Mouse (Mus musculus) frontal cortex, postnatal 14 days (tissue): ENCODE measurements at regions not wholly inside any gene's neighbourhood (a gene's known extent, or its start where the extent isn't known, plus 50 kb on each side); places are given as distances from the start of the nearest gene placed in this dataset.
"Not testable (repeated sequence)": the region's sequence is repeated elsewhere in the genome, so short reads cannot be mapped to it uniquely, and the experiment has no call there.

Source experiments
- DNase-seq, 2 experiments: peaks; one replicate each; pipeline ENCODE4 v3.0.0; 2022; ENCODE audit warnings: low spot score in 2 of 2

DNA sequence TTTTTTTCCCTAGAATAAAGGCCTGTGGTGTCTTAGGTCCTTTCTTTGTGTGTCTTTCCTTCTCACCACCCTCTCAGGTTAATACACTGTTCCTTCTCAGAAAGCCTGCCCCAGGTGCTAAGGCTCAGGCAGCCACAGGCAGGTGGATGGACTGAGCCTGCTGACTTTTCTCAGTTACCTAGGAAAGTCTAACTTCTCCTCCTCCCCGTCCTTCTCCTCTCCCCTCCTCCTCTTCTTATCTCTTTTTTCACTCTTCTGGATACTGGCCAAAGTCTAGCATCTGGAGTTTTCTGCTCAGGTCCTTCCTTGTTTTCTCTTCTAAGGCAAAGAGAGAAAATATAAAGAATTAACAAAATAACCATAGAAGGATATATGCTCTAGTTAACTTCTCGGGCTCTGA, 260.5 kb downstream of the Dad1 start:
- DNase-seq: no peak

DNA sequence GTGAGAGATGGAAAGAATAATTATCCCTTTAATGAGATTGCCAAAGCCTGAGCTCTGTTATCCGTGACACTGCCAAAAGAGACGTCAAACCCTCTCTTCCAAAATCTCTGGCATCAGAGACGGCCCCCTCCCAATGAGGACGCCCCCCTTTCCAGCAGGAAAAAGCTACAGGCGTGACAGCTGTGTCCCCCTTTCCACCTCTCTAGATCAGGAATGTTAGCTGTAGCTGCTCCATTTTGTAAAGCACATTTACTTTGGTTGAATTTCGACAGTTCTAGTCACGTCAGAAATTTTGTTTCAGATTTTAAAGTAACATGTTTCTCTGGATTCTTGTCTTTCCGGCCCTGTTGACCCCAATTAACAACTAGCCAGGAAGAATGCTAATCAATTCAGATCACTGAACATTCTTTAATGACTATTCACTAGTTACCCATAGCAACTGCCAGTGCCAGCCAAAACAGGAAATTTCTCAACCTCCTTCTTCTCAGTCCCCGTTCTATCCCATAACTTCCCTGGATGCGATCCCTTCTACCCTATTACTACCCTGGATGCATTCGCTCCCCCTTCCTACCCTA, 261.1 kb downstream of the Dad1 start:
- no peak for DNase-seq

- DNase-seq: no peak
These were observed 262.5 kb downstream of the Dad1 start for GRCm38 (mm10) chr14:53991390-53991789.

- no peak for DNase-seq
These were observed 273.1 kb downstream of the Dad1 start for GRCm38 (mm10) chr14:53980771-53981170.

DNA sequence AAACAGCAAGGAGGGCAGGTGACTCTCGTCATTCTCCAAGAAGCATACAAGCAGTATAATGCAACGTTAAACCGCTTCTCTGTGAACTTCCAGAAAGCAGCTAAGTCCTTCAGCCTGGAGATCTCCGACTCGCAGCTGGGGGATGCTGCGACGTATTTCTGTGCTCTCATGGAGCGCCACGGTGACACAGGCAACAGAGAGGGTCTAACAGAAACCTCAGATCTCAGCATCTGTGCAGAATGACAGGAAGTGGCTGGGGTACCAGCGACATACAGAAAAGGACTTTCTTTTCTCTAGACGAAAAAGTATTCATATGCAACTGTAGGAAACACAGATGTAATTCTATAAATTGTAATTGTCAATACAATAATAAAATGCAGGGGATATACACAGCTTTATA, 292.5 kb downstream of the Dad1 start:
- DNase-seq: not testable (repeated sequence)

- no peak for DNase-seq
These were observed 293.1 kb downstream of the Dad1 start for GRCm38 (mm10) chr14:53960779-53961178.

DNA sequence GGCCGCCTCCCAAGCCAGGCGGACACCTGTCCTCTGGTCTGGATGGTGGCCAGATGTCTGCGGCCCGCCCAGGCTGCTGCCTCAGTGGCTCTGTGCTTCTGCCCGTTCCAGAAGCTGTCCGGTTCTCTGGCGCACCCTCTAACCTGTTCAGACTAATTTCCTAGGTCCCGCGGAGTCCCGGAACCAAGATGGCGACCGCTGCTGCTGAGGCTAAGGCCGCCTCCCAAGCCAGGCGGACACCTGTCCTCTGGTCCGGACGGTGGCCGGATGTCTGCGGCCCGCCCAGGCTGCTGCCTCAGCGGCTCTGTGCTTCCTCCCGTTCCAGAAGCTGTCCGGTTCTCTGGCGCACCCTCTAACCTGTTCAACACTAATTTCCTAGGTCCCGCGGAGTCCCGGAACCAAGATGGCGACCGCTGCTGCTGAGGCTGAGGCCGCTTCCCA, 318.1 kb downstream of the Dad1 start:
- peak; percentile 50 to 62 for DNase-seq

DNA sequence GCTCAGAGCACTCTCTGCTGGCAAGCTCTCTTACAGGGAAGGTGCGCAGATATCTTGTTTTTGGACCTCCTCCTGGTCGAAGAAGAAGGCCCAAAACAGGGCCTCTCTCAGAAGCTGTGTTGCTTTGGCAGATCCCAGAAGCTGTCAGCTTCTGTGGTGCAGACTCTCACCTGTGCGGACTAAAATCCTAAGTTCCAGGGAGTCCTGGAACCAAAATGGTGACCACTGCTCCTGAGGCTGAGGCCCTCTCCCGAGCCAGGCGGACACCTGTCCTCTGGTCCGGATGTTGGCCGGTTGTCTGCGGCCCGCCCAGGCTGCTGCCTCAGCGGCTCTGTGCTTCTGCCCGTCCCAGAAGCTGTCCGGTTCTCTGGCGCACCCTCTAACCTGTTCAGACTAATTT, 318.6 kb downstream of the Dad1 start:
- DNase-seq: peak; percentile 61 to 64

DNA sequence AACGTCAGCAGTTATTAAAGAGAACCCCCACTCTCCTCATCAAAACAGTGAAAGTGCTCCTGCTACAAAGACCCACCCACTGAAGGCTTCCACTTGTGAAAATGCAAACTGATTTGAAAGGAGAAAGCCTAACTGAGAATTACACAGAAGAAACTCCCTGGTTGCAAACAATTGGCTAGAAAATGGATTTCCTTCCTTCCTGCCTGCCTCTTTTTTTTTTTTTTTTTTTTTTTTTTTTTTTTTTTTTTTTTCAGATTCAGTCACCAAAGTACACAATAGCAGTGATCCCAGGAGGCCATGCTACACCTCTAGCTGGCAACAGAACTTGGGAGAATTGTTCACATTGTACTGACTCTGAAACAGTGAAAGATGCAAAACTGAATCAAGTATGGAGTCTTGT, 343.0 kb downstream of the Dad1 start:
- DNase-seq: no peak

DNA sequence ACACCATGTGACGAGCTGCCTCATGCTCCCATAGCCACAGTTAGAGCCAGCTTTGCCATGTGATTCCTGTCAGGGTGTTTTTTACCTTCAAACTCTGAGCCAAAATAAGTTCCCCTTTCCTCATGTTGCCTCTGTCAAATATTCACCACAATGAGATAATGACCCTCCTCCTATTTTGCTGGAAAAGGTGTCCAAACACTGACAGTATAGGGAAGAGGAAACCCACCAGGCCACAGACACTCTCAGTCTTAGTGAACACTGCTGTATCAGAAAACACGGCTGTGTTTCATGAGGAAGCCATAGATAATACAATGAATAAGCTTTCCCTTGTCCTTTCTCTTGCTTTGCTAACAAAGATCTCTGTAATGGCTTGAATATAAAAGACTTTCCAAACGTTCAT, 349.3 kb downstream of the Dad1 start:
- no peak for DNase-seq

DNA sequence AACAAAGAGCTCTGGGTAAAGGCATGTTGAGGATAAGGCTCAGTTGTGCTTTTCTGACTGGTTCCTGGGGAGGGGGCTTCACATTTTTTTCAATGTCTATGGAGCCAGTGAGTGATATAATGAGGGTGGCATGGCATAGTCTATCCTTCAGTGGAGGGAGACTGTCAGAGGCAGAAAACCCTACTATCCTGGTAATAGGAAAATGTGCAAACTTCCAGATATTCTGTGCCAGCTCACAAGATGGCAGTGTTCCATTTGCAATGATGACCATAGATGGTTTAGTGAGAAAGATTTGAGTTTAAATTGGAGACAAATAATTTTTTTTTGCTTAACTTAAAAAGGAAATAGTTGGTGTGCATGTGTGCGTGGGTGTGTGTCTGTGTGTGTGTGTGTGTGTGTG, 352.8 kb downstream of the Dad1 start:
- no peak for DNase-seq

- DNase-seq: no peak
These were observed 372.6 kb downstream of the Dad1 start for GRCm38 (mm10) chr14:53881304-53881703.

DNA sequence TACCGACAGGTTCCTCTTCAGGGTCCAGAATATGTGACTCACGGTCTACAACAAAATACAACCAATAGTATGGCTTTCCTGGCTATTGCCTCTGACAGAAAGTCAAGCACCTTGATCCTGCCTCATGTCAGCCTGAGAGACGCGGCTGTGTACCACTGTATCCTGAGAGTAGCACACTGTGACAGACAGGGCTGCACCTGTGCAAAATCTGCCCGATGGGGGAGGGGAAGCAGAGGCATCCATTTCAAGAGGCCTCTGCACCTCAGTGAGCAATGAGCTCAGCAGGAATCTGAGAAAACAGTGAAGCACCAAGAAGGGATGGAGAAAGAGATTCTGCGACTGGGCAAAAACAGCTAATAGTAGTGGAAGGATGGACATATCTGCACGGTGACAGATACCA, 377.3 kb downstream of the Dad1 start:
- DNase-seq: no peak

DNA sequence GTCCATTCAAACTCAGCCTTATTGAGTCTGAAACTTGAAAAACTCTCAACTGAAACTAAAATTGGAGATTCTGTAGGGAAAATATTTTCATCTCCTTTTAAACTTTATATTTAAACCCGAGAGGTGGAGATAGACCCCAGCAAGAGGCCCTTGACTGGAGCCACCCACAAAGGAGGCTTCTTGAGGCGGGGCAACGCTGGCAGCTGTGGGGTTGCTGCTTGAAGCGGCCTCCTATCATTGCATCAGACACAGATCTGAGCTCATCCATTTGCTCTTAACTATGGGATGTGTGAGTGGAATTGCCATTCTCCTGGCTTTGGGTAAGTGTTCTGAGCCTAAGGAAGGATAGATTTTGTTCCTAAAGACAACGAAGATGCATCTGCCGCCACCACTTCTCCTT, 378.2 kb downstream of the Dad1 start:
- no peak for DNase-seq

- DNase-seq: no peak
These were observed 406.9 kb downstream of the Dad1 start for GRCm38 (mm10) chr14:53847049-53847448.

GRCm38 (mm10) chr14:53845646-53846045, 408.3 kb downstream of the Dad1 start:
- no peak for DNase-seq

- DNase-seq: no peak
These were observed 421.4 kb downstream of the Dad1 start for GRCm38 (mm10) chr14:53832553-53832952.

DNA sequence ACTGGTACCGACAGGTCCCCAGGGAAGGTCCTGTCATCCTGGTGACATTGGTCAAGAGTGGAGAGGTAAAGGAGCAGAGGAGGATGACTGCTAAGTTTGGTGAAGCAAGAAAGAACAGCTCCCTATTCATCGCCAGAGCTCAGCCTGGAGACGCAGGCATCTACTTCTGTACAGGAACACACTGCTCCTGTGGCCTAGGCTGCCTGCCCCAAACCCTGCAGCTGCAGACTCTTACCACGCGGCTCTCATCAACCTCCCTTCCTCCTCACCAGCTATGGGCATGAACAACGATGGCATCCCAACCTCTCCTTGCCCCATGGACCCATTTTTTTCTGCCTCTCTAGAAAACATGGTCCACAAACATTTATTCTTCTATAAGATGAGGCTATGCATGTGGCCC, 422.3 kb downstream of the Dad1 start:
- no peak for DNase-seq

- no peak for DNase-seq
These were observed 423.2 kb downstream of the Dad1 start for GRCm38 (mm10) chr14:53830717-53831116.

GRCm38 (mm10) chr14:53826782-53827181, 427.1 kb downstream of the Dad1 start:
- no peak for DNase-seq

DNA sequence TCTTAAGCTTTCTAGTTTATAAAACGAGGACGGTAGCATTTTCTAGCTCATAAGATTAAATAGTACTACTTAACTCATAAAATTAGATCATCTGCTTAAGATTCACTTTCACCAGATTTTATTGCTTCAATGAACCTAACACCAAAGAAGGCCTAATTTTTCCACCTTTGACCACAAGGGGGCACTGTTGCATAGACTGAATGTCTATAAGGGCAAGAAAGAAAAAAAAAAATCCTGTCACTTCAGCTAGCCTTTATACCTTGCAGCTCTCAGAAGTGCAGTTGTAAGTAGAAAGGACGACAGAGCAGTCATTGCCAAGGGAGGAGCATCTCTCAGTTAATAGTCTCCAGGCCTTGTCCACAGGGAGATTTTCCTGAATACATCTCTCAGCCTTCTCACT, 447.7 kb downstream of the Dad1 start:
- DNase-seq: peak in 1 of 2 experiments; percentile 73

DNA sequence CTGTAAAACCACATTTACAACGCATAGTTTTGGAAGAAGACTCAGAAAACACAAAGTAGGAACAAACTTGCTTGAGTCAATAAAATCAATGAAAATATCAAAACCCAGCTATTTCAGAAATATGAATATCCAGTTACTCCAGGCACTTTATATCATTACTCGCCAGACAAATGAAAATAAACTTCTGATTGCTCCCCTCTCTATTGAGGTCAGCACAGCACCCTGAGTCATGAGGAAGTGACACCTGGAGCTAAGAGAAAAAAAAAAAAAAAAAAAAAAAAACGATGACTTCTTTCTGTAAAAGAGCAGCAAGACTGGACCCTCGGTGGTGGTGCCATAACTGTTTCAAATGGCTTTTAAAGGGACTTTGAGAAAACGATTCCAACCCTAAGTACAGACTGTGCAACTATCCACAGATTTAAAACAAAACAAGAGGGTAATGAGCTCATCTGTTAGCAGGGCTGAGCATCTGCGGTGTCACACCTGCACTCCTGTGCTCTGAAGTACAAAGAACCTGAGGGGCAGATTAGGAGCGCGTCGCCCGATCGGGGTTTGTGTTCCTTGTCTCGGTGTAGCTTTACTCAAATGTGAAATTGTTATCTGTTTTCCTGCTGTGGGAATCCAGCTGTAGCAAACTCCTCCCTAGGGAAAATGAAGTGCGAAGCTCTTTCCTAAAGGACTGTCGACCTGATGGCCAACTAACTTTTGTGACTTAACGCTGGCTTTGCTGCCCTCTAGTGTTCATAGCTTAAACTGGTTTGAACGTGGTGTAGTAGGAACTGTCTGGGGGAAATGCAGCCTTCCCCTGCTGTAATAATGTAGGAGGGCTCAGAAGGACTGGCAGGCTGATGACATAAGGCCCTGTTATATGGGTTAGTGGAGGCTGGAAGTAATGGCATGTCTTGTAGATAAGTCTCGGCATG, 449.9 kb downstream of the Dad1 start:
- peak in 1 of 2 experiments; percentile 46 for DNase-seq

DNA sequence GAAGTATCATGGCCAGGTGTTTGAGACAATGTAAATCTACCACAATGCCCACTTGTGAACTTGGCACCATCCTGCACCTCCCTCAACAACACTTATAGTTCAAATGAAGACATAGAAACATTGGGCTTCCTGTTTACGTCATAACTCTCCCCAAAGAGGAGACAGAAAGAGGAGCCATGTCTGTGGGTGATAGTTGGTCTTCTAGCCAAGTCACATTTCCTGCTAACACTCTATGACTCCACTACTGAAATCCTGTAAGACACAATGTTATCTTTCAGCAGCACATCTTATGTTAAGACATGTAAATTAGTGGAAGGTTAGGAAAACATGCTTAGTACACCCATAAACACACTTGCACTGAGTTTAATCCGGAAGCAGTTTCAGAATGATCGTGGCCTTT, 451.4 kb downstream of the Dad1 start:
- no peak for DNase-seq
